Mouse (Mus musculus) kidney, adult 2 months (tissue): ENCODE measurements around the gene Pemt.

Experiments used
- CTCF ChIP-seq: fragments of 200-500 bp; conservative IDR thresholded peaks from 2 replicates; pipeline ENCODE4 v1.5.1; 2011; ENCODE audit warnings: low read depth, mild to moderate bottlenecking, control low read depth, low read length, moderate library complexity, mixed read lengths; ENCODE audit not compliant: insufficient read depth, insufficient read length
- POLR2A ChIP-seq: fragments of 200-500 bp; IDR thresholded peaks from one replicate; pipeline ENCODE4 v1.6.1; 2011; ENCODE audit warnings: low read depth, low read length, control low read depth

DNA sequence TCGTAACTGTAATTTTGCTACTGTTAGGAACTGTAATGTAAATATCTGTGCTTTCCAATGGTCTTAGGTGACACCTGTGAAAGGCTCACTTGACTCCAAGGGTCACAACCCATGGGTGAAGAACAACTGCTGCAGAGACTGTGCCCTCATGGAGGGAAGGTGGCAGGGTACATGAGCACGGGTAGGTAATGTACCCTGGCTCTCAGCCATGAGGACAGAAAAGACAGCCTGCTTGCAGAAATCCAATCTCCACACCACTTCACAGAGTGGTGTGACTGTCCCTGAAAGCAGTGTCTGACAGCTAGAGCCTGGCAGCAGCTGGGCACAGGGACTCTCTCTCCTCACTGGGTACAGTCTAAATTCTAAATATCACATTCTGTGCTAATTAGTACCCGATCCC is 34.8 kb downstream of the Pemt start:
- no peak for TF ChIP-seq CTCF
- no peak for TF ChIP-seq POLR2A
